In the genomic region with DNA sequence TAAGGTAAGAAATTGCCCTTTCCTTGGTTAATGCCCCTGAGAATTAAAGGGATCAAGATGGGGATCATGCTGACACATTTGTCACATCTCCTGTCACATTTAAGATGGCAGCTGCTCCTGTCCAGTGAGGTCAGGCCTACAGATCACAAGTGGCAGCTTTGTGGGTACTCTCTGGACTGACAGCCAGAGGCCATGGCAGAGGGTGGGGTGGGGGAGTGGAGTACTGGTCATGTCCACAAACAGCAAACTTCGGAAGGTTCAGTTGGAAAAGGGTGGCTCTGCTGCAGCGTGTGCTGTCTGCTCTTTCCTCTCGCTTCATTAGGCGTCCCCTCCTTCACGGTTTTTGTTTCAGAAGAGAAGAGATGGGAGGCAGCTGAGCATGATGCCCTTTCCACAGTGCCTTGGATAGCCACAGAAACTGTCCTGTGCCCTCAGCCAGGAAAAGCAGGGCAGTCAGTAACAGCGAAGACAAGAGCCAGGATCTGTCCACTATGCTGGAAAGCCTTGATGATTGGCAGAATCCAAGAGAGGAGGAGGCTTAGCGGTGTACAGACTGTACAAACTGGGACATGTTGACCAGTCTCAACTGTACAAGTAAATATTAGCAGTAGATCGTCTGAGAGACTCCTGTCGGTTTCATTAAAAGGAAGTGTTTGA, we compare ENCODE assay signal across 9 mouse cellular contexts. TPM values are rescaled to one million over a fixed set of nuclear protein-coding genes. Genes with fewer than 3 reads are reported as not detected.
DNase-seq lines count a peak whose midpoint lies in the region; ATAC-seq and TF ChIP-seq lines count a peak whose summit lies in the region.
"Had no signal": no experiment of that assay in that cellular context is flagged by ENCODE, and none has a peak within 500 bp of the region (broad histone marks: within the 10 kb centered on the region; RNA-seq: fewer than 3 reads in every experiment).

No protein-coding gene starts in this region.

- H3K9me3 ChIP-seq in hindbrain, postnatal 0 days (ENCODE audit: low read length): no peaks in the 10 kb centered on the region
- H3K9me3 ChIP-seq in hindbrain, embryonic 10.5 days: no peaks in the 10 kb centered on the region
- no peaks in the 10 kb centered on the region for H3K9me3 ChIP-seq in liver, postnatal 0 days (ENCODE audit: low read length)

- no peak overlapping the region for H3K4me3 ChIP-seq in hindbrain, postnatal 0 days (ENCODE audit: low read length)
- no peak overlapping the region for H3K4me3 ChIP-seq in hindbrain, embryonic 10.5 days
- no peak overlapping the region for H3K4me3 ChIP-seq in liver, postnatal 0 days (ENCODE audit: low read depth, low read length)

- H3K27me3 ChIP-seq in hindbrain, postnatal 0 days (ENCODE audit: insufficient read depth, low read length): no peaks in the 10 kb centered on the region
- H3K27me3 ChIP-seq in hindbrain, embryonic 10.5 days (ENCODE audit: insufficient read depth, poor library complexity, severe bottlenecking): no peaks in the 10 kb centered on the region
- no peaks in the 10 kb centered on the region for H3K27me3 ChIP-seq in liver, postnatal 0 days (ENCODE audit: insufficient read depth, low read length)

- DNase-seq in hindbrain, postnatal 0 days (ENCODE audit: low spot score): no peak
- no peak for DNase-seq in hindbrain, embryonic 10.5 days (ENCODE audit: low spot score)
- DNase-seq in 416B (ENCODE audit: low read depth): peak; percentile 74
- peak; percentile 49 for DNase-seq in NIH3T3 (ENCODE audit: low read depth)
- no peak for DNase-seq in liver, postnatal 0 days
- DNase-seq in embryo, embryonic 9.5 days (ENCODE audit: extremely low spot score): no peak
- DNase-seq in left cerebral cortex, adult 8-10 months (ENCODE audit: low spot score in 2 of 2): no peak
- DNase-seq in layer of hippocampus, postnatal 14 days (ENCODE audit: low spot score in 2 of 2): no peak

- peak; percentile 48 for ATAC-seq in hindbrain, postnatal 0 days
- ATAC-seq in liver, postnatal 0 days: peak; percentile 82
- ATAC-seq: forebrain, embryonic 16.5 days had no signal

- TF ChIP-seq EP300 in liver, postnatal 0 days (IDR thresholded peaks at IDR 0.05; ENCODE audit: low read depth): no peak

- H3K9ac ChIP-seq in hindbrain, postnatal 0 days (replicated peaks; ENCODE audit: low read length): no peak overlapping the region
- no peak overlapping the region for H3K9ac ChIP-seq in liver, postnatal 0 days (replicated peaks)

- TF ChIP-seq CTCF in hindbrain, postnatal 0 days (IDR thresholded peaks at IDR 0.05; ENCODE audit: low read depth): no peak
- no peak for TF ChIP-seq CTCF in liver, postnatal 0 days (IDR thresholded peaks at IDR 0.05; ENCODE audit: low read depth)

- no peaks in the 10 kb centered on the region for H3K36me3 ChIP-seq in hindbrain, postnatal 0 days (ENCODE audit: insufficient read depth, low read length)
- peaks cover 29% of the 10 kb centered on the region for H3K36me3 ChIP-seq in hindbrain, embryonic 10.5 days
- peaks cover 7% of the 10 kb centered on the region; the same call in 1 of the 2 replicates for H3K36me3 ChIP-seq in liver, postnatal 0 days (replicated peaks; ENCODE audit: insufficient read depth, low read length)

- 44% methylated on average over 9 of the region's 9 CpGs for WGBS in hindbrain, postnatal 0 days
- WGBS in hindbrain, embryonic 10.5 days: 78% methylated on average over 9 of the region's 9 CpGs
- 55% methylated on average over 9 of the region's 9 CpGs for WGBS in liver, postnatal 0 days (ENCODE audit: insufficient replicate concordance)

- H3K27ac ChIP-seq in hindbrain, postnatal 0 days: peak overlapping the region; percentile 51
- no peak overlapping the region for H3K27ac ChIP-seq in hindbrain, embryonic 10.5 days
- peak overlapping the region; percentile 64 for H3K27ac ChIP-seq in liver, postnatal 0 days (ENCODE audit: low read depth)

- peaks cover 12% of the 10 kb centered on the region for H3K4me1 ChIP-seq in hindbrain, postnatal 0 days (ENCODE audit: insufficient read depth, low read length)
- H3K4me1 ChIP-seq in hindbrain, embryonic 10.5 days (replicated peaks): 0 out of 2 replicates have a peak, but pooled peaks cover 11% of the 10 kb centered on the region
- peaks cover 23% of the 10 kb centered on the region for H3K4me1 ChIP-seq in liver, postnatal 0 days (ENCODE audit: insufficient read depth)

- no peak overlapping the region for H3K4me2 ChIP-seq in hindbrain, postnatal 0 days (ENCODE audit: low read depth, low read length)
- H3K4me2 ChIP-seq in liver, postnatal 0 days (ENCODE audit: low read depth, low read length): no peak overlapping the region; the same call in 1 of the 2 replicates

RNA-seq across cellular contexts. Expression of a gene that starts 46.0 kb away (rescaled TPM):
- total RNA-seq in hindbrain, postnatal 0 days (2014; rRNA removed): 15.7 and 18.9 TPM in 2 replicates
- polyA plus RNA-seq in hindbrain, postnatal 0 days (2015; fragmentation: Nextera tagmentation; extraction: Ambion mirVana): 6.4 and 6.6 TPM in 2 replicates
- polyA plus RNA-seq in hindbrain, embryonic 10.5 days (2016; fragmentation: Nextera tagmentation; extraction: Ambion mirVana): 16.2 and 19.8 TPM in 2 replicates
- polyA plus RNA-seq in liver, postnatal 0 days (2015; fragmentation: Nextera tagmentation; extraction: Ambion mirVana): 1.5 and 2.8 TPM in 2 replicates
- 10 to 100 TPM; 20.1 to 23.1 (median 21.0) TPM for total RNA-seq in left cerebral cortex, adult 8-10 months (2022)
- total RNA-seq in layer of hippocampus, postnatal 14 days (2021): 10 to 100 TPM; 16.4 to 18.9 TPM

Comparison
In these comparisons a context has a peak if more than half of its experiments do, and no peak if none do; other contexts are left out.
1. DNase-seq: peak in 416B (single experiment) and NIH3T3 (single experiment); none in hindbrain, postnatal 0 days (single experiment), hindbrain, embryonic 10.5 days (single experiment), liver, postnatal 0 days (single experiment), embryo, embryonic 9.5 days (single experiment), left cerebral cortex, adult 8-10 months (0 of 2) and layer of hippocampus, postnatal 14 days (0 of 2).